Mouse (Mus musculus): ENCODE data around the gene Gphn.
"Not testable (repeated sequence)": the region's sequence is repeated elsewhere in the genome, so short reads cannot be mapped to it uniquely, and the experiment has no call there.

Gphn gene

DNA sequence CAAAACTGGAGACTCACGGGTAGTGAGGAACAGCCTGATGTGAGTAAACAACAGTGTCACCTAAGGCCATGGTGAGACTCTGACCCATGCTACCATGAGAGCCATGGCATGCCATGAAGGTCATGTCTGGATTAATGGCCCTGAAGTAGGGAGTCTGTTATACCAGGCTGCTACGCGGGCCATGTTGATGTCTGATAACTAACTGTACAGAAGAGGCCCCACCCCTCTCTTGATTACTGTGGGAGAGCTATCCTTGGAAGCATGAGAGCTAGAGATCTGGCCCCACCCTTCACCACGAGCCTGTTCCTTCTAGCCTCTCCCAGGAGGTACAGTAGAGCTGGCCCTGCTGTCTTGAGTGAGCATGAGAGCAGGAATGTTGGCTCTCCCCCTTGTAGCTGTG lies 101.8 kb downstream of the Gphn start:
- in situ Hi-C loops (cut with MboI, MseI), result no loop called here

DNA sequence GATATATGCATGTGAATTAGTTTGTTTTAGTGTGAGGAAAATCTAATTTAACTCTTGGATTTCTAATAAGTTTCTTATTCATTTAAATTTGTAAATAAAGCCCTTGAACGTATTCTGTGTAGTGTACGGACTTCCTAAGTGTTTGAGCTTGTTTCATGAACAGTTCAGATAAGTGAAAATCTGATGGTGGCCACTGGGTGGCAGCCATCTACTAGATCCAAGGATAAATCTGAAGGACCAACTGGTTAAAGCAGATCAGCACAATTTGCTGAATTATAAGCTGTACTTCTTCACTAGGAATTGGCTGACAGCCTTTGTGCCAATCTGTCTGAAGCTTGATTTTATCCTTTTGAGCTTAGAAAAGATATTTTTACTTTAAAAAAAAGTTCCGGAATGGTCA lies 105.9 kb downstream of the Gphn start:
- in situ Hi-C loops (cut with MboI, MseI), result no loop called here

DNA sequence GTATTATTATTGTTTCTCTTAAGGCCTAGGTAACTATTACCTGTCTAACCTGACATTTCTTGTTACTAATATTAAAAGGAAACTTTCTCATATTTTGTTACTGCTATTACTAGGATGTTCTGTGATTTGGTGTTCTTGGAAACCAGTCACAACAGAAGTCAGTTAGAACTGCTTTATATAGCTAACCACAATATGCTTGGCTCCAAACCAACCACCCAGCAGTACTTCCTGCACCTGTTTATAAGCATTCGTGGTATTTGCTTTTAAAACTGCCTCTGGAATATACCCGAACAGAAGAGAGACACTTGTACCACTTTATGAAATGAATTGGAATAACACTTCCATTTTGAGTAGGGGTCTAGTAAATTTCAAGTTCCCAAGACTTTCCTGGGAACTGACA lies 130.3 kb downstream of the Gphn start:
- in situ Hi-C loops (cut with MboI, MseI), result no loop called here

DNA sequence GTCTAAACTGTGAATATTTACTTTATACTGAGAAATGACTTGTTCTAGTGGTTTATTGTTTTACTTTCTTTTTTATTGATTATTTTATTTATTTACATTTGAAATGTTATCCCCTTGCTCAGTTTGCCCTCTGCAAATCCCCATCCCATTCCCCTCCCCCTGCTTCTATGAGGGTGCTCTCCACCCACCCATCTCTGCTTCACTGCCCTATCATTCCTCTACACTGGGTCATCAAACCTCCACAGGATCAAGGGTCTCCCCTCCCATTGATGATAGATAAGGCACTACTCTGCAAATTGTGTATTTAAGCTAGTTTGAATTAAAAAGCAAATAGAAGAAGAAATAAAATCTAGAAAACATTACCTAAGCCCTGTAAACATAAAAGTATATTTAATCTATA lies 163.1 kb downstream of the Gphn start:
- in situ Hi-C loops (cut with MboI, MseI), result no loop called here

DNA sequence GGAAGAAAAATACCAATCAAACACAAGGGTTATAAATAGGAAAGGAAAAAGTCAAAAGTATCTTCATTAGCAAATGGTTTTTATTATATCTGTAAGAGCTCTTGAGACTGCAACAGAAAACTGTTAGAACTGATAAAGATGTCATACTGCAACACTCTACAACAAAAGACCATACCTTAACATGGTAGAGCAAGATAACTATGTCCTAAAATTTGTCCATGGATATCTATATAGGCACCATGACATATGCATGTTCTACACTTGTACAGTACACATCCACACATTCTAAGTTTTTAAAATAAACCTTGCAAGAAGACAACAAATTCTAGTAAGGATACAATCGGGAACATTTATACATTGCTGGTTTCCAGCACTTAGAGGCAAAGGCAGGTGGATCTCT lies 169.1 kb downstream of the Gphn start:
- in situ Hi-C loops (cut with MboI, MseI), result no loop called here

DNA sequence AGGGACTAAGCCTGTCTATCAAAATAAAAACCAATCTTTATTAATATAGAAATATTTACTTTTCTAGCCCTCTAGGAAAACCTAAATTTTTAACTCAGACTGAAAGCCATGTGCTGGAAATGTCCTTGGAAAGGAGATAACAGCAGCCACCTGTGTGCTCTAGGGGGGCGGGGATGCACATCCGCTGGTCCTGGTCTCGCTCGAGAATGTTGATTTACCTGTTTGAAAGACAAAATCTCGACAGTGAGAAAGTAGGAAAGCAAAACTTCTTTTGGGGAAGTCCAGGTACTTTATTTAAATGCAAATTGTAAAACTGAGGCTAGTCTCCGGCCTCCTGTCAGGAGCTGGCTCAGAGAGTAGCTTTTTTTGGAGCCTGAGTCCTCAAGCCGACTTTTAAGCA lies 181.3 kb downstream of the Gphn start:
- in situ Hi-C loops (cut with MboI, MseI), result not testable (repeated sequence)

DNA sequence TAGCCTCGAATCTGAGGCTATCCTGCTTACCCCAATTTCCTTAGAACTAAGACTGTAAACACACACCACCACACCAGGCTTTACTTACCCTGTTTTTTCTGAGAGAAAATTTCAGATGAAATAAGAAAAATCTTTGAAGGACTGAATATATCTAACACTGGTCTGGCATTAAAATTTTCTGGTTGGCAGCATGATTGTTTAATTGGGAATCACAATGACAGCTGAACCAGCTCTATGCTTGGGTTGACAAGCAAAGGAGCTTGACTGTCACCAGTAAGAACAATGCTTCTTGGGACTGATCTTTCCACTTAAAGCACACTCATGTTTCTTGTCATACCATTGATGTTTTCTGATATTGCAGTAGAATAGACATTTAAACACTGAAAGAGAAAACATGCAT lies 296.0 kb downstream of the Gphn start:
- in situ Hi-C loops (cut with MboI, MseI), result no loop called here

DNA sequence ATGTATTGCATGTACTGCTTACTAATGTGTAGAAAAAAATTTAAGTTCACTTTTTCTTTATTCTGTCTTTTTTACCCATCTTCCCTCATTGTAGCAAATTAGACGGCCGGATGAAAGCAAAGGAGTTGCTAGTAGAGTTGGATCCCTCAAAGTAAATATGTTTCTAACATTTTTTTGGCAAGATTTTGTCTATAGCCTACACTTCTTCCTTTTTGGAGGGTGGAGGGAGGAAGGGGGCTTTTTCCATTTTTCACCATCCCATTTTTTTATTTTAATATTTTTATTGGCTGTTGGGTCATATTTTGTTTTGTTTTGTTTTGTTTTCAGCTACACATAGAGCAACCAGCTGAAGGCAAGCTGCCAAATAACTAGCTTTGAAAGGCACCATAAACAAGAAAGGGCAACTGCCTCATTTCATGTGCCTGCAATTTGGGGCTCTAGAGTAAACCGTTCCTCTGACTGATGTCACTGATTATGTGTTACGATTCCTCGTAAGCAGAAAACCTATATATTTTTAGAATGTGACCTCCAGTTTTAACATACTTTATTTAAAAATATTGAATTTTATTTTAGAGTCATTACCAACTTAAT lies 296.7 kb downstream of the Gphn start:
- in situ Hi-C loops (cut with MboI, MseI), result no loop called here

DNA sequence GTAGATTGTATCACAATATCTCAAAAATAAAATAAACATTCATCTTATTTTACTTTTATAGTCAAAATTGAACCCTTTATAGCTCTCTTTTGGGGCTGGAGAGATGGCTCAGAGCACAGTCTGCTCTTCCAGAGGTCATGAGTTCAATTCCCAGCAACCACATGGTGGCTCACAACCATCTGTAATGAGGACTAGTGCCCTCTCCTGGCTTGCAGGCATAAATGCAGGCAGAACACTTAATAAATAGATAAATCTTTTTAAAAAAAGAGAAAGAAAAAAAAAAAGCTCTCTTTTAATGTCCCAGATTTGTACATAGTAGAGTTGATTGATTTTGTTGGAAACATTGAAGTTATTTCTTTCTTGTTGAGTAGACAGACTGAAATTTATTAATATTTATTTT lies 311.4 kb downstream of the Gphn start:
- in situ Hi-C loops (cut with MboI, MseI), result not testable (repeated sequence)

DNA sequence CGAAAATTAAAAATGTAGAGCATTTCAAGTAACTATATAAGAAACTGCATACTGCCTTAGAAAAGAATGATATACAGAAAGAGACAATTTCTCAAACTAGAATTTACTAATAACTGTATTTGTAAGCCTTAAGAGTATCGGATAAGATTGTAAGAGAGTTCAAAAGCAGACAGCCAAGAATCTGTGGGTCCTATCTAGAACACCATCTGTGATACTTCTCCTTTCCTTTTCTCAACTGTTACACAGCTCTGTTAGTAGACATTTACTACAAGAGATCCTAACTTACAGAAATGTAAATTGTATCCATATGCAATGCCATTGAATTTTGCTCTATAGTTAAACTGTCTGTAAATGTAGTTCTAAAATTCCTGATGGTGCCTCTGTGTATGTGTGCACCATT lies 324.7 kb downstream of the Gphn start:
- in situ Hi-C loops (cut with MboI, MseI), result loop anchor here (25.0 kb wide), 1 partner anchor 561 kb away; no protein-coding TSS in a partner anchor

DNA sequence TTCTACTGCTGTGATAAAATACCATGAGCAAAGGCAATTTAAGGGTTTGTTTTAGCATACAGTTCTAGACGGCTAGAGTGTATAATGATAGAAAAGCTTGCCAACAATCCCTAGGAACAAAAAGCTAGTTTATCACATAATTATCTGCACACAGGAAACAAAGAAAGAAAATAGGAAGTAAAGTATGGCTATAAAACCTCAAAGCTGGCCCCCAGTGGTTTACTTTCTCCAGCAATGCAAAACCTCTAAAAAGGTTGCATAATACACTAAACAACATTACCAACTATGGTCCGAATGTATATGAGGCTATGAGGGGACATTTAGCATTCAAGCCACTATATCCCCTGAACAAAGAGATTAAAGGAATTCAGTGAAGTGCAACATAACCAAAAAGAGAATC lies 405.6 kb downstream of the Gphn start:
- in situ Hi-C loops (cut with MboI, MseI), result no loop called here

DNA sequence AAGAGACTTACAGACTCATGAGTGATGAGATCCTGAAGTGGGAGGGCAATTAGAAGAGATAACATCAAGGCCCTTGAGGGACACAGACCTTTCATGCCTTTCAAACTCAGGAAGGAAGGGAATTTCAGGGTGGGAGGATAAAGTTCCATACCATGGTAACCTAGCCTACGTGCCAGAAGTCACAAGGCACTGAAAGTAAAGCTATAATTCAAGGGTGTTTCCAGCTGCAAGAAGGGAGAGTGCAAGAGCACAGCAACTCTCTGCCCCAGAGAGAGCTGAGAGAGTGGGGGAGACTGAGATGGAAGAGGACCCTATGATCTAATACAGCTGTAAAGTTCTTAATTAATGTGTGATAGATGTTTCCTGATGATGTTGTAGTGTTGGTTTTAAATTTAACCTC lies 413.3 kb downstream of the Gphn start:
- in situ Hi-C loops (cut with MboI, MseI), result no loop called here

DNA sequence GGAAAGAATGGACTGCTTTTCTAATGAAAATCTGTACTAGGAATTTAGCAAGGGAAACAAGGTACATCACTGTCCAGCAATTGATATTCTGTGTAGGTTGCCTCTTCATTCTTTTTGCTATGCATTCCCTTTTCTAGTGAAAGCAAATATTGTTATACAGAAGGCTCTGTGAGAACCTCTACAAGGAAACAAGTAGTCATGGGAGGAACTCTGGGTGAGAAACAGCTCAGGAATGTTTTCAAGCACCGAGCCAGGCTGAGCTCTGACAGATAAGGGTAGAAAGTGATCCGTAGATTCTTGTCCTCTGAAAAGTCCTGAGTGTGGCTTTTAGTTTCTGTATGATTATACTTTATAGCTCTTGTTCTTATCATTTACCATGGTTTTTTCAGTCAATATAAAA lies 413.9 kb downstream of the Gphn start:
- in situ Hi-C loops (cut with MboI, MseI), result no loop called here

DNA sequence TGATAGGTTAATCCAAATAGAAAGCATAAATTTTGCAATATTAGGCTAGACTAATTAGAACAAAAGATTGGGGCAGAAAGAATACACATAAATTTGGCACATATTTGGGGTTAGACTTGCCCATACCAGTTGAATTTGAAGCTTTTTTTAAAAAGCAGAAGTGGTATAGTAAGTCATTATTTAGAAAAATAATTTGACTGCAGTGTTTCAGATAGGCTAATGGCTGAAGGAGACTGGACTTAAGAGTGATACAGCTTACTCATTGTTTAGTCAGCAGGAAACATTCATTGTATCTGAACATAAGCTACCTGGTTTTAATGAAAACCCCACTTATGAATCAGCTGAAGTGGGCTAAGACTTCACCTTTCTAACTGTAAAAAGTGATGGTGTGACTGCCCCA lies 415.0 kb downstream of the Gphn start:
- in situ Hi-C loops (cut with MboI, MseI), result no loop called here

DNA sequence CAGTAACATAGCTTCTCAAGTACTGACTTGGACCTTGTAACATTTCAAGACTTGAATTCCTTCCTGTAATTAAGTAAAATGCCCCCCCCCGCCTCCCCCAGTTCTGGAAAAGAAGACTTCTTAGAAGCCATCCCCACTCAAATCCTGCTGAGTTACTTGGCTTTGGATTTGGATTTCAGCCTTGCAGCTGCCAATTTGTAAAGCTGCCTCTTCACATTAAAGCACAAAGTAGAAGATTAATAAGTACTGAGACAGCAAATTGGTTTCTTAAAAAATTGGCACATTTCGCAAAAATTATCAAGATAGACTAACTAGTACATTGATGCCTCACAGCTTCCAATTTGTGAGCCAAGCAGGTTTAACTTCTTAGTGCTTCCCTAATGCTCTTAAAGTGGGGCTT lies 417.5 kb downstream of the Gphn start:
- in situ Hi-C loops (cut with MboI, MseI), result no loop called here

DNA sequence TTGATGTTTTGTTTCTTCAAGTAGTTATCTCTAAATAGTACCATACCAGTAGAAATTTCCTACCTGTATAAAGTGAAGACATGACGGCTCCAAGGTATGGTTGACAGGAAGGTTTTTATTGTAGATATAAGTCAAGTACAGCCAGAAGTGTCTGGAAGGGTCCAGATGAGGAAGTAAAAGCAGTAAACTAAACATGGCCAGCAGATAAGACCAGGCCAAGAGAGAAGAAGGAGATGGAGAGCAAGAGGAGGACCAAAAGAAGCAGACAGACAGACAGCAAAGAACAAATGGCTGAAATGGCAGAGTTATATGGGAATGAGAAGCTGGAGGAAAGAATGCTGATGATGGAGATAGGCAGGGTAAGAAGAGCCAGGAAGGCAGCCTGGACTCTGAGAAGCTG lies 419.1 kb downstream of the Gphn start:
- in situ Hi-C loops (cut with MboI, MseI), result no loop called here

DNA sequence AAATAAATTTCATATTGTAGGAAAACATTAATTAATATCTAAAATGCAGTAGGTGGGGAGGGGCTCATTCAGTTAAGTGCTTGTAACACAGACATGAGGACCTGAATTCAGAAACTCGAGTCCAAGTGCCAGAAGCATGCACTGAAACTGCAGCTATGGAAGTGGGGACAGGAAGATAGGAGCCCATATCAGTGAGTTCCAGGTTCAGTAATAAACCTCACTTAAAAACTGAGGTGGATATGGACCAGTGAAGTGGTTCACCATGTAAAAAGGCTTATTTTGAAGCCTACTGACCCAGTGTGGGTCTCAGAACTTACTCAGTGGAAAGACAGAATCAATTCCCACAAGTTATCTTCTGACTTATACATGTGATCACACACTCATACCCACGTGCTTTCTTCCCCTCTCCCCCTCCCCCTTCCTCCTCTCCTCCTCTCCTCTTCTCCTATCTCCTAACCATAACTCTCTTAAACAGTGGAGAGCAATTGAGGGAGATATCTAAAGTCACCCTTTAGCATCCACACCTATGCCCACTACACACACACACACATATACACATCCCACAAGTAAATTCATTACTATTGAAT lies 433.6 kb downstream of the Gphn start:
- in situ Hi-C loops (cut with MboI, MseI), result no loop called here

DNA sequence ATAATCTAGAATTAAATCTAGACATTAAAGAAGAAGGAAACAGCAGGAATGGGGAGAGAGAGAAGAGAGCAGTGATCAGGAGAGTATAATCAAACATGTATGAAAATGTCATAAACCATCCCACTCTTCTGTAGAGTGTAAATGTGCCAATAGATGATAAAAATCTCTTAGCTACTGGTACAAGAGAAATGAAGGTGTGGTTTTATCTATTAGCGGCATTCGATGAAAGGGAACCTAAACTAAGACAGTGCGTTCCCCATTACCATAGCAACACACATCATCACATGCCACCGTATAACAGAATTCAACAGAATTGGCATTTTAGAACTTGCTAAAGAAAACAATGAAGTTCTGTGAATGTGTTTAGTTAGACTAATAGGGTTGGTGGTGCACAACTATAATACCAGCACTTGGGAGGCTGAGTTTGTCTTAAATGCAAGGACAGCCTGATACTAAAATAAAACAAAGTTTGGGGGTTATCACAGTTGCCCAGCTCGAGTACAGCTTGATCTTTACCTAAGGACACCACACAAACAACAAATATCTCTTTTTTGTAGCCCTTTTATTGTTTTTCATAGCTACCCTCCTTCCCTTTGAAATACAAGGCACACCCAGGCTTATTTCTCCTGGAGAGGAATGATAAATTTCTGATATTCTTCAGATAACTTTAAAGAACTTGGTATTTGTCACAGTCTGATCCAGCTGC lies 452.1 kb downstream of the Gphn start:
- in situ Hi-C loops (cut with MboI, MseI), result loop anchor here (5.0 kb wide), 1 partner anchor 49 kb away; no protein-coding TSS in a partner anchor

DNA sequence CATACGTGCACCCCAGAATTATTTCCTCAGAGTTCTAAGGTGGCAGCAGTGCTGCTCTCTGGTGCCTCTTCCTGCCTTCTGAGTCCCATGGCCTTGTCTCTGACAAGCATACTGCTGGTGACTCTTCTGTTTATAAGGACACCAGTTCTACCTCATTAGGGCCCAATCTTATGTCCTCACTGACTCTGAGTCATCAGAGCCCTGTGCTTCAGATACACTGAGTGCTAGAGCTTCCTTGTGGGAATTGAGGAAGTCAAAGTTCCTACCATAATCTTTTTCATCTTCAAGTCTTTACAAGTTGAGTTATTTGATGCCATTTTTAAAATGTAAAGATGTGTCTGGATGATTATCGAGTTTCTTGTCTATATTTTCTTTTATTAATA lies 452.6 kb downstream of the Gphn start:
- in situ Hi-C loops (cut with MboI, MseI), result loop anchor here (5.0 kb wide), 1 partner anchor 49 kb away; no protein-coding TSS in a partner anchor

DNA sequence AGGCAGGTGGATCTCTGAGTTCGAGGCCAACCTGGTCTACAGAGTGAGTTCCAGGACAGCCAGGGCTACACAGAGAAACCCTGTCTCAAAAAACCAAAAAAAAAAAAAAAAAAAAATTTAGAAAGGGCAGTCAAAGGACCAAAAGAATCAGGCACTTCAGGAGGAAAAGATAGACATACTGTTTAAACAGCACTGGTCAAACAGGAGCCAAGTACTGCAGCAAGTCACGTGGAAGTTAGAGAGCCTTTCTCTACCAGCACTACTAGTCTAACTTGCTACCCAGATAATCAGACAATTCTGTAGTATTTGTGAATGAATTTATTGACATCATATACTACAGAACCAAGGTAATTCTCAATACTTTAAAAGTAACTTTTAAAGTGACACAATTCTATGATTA lies 454.9 kb downstream of the Gphn start:
- in situ Hi-C loops (cut with MboI, MseI), result no loop called here

DNA sequence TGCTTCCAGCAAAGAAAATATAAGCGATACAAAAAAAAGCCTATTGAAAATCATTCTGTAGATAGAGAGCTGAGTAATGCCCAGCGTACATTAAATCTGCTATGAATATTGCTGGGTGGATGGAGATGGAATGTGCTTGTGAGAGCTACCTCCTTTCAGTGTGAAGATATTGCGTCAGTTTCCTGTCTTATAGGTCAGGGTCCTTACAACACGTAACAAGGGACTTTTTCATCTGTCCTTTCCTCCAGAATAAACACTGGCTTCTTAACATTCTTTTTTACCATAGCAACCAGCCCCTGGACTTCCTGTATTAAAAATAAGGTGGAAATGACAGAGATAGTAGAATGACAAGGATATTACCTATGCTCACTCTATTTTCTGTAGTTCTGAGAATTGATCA lies 456.1 kb downstream of the Gphn start:
- in situ Hi-C loops (cut with MboI, MseI), result no loop called here

DNA sequence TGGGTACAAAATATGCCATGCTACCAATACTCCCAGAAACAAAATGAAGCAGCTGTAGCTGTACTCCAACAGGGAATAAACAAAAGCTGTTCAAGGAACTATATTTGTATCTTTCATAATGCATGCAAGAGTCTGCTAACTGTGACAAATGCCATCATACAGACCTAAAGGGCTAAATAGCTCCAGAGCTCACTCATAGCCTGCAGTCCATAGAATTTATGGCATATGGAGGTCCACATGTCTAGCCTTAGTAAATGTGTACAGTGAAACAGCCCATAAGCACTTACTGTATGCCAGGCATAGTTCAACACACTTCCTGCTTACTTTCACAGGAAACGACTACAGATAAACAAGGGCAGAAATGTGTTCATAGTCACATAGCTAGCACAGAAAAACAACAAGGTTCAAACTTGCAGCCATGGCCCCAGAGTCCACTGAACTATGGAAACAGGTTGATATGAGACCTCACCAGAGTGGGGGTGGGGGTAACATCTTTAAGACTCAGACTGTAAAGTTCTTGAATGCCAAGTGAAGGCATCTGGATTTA lies 459.6 kb downstream of the Gphn start:
- in situ Hi-C loops (cut with MboI, MseI), result no loop called here

DNA sequence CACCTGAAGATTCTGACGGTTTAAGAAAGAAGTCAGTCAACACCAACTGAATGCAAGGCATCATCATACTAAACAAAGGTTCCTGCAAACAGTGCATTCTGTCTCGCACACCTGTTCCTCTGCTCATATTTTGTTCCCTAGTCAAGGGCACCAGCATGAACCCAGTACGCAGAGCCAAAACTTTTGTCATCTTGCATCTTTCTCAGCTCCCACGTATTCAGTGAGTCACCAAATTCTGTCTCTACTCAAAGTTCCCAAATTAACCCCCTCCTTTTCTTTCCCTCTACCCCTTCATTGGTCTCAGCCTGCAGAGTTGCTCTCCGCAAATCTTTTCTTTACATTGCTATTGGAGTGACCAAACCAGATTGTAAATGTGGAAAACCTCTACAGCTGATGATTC lies 462.7 kb downstream of the Gphn start:
- in situ Hi-C loops (cut with MboI, MseI), result no loop called here

Measured in regulatory T cell (primary cell).